Mouse (Mus musculus): ENCODE results near the gene Hdac7.

- TF ChIP-seq CTCF (IDR thresholded peaks at IDR 0.05; ENCODE audit: low read depth, low read length) (no peak), EP300 (IDR thresholded peaks at IDR 0.05; ENCODE audit: insufficient read depth, low read depth, low read length) (no peak)
Observed at GRCm38 (mm10) chr15:97828901-97829338, 15.4 kb downstream of the Hdac7 start.
